Comparison of ENCODE assay signal across 10 mouse cellular contexts in the genomic region with DNA sequence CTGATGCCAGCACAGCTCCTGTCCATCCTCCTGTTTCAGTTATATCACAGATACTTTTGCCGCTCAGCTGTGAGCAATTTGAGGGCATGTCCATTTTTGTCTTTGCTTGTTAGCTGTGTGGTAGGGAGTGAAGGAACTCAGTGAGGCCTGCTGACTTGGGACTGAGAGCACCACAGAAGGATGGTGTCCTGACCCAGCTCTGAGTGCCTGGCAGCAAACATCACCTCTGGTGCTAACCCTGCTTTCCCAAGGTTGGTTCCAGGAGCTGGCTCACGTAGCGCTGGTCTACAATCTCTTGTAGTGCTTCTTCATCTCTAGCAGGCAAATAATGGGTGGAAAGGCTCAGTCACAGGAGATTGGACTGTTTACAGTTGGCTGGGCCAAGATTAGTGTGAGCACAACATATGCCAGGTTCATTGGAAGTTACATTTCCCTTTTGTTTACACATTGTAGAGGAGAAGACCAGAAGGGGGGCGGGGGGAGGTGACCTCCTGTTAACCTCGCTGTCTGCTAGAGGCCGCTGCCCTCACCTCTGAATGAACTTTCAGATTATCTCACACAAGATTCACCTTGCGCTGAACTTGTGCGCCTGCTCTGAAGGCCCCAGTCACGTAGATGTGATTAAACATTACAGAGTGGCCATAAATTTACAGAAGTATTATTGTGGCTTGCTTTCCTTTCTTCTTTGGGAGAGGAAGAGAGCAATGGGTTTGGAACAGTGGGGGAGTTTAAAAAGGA. TPM values are rescaled to one million over a fixed set of nuclear protein-coding genes. Genes with fewer than 3 reads are reported as not detected.
DNase-seq lines count a peak whose midpoint lies in the region; TF ChIP-seq lines count a peak whose summit lies in the region.
"Had no signal": no experiment of that assay in that cellular context is flagged by ENCODE, and none has a peak within 500 bp of the region (broad histone marks: within the 10 kb centered on the region; RNA-seq: fewer than 3 reads in every experiment).

No protein-coding gene starts in this region.

- peak overlapping the region; percentile 25 for H3K27ac ChIP-seq in small intestine, adult 2 months (ENCODE audit: insufficient read depth, low read depth, low read length)
- H3K27ac ChIP-seq: hindbrain, embryonic 15.5 days had no signal

- TF ChIP-seq CTCF in small intestine, adult 2 months (IDR thresholded peaks at IDR 0.05; ENCODE audit: extremely low read depth, insufficient read length, insufficient replicate concordance, low read depth, low read length): no peak

- peak; percentile 47 for DNase-seq in urinary bladder, postnatal 14 days (ENCODE audit: low spot score)
- no peak for DNase-seq in urinary bladder, postnatal 25 days (ENCODE audit: low spot score)
- DNase-seq in heart, postnatal 10 days: peak; percentile 31 to 35
- peak; percentile 49 for DNase-seq in liver
- no peak for DNase-seq in c-Kit-positive CD71-positive TER-119-positive erythroid progenitor cells, embryonic 14.5 days (ENCODE audit: low spot score)
- DNase-seq in B cell, adult 2 months: no peak
- no peak for DNase-seq in right cerebral cortex, postnatal 36 days (ENCODE audit: low spot score in 2 of 2)

- WGBS in small intestine, adult 2 months: 16% methylated on average over 9 of the region's 9 CpGs

- no peak overlapping the region for H3K4me3 ChIP-seq in small intestine, adult 2 months (ENCODE audit: low read depth, low read length)
- H3K4me3 ChIP-seq: hindbrain, embryonic 15.5 days had no signal

- H3K36me3 ChIP-seq in small intestine, adult 2 months (ENCODE audit: control insufficient read depth, insufficient read depth, low read length): no peaks in the 10 kb centered on the region
- H3K36me3 ChIP-seq: hindbrain, embryonic 15.5 days had no signal

- H3K4me1 ChIP-seq in small intestine, adult 2 months (ENCODE audit: control insufficient read depth, insufficient read depth, insufficient read length, low read length): peaks cover 14% of the 10 kb centered on the region; the same call in 1 of the 2 replicates
- H3K4me1 ChIP-seq: hindbrain, embryonic 15.5 days had no signal

- intact Hi-C loops in heart, postnatal 10 days (cut with DNase I): no loop called here

- H3K27me3 ChIP-seq in small intestine, adult 2 months (ENCODE audit: control insufficient read depth, insufficient read depth, low read length): no peaks in the 10 kb centered on the region
- H3K27me3 ChIP-seq: hindbrain, embryonic 15.5 days had no signal

- TF ChIP-seq POLR2A in small intestine, adult 2 months (IDR thresholded peaks at IDR 0.05; ENCODE audit: low read depth, low read length): no peak

RNA-seq across cellular contexts. Expression of gene Cyp26b1, which starts 46.8 kb away (rescaled TPM):
- total RNA-seq in heart, postnatal 10 days (2021): 1 to 10 TPM; 1.8 to 2.0 TPM
- polyA plus RNA-seq in small intestine, adult 2 months (2012; rRNA removed): 2.6 and 3.0 TPM in 2 replicates
- total RNA-seq: MEL had no signal

Comparison
In these comparisons a context has a peak if more than half of its experiments do, and no peak if none do; other contexts are left out.
1. DNase-seq: peak in urinary bladder, postnatal 14 days (single experiment), heart, postnatal 10 days (2 of 2) and liver (single experiment); none in urinary bladder, postnatal 25 days (single experiment), c-Kit-positive CD71-positive TER-119-positive erythroid progenitor cells, embryonic 14.5 days (single experiment), B cell, adult 2 months (0 of 2) and right cerebral cortex, postnatal 36 days (0 of 2).